Mouse (Mus musculus): Measurements from ENCODE around the gene Rapgef3.

Gene Rapgef3

DNA sequence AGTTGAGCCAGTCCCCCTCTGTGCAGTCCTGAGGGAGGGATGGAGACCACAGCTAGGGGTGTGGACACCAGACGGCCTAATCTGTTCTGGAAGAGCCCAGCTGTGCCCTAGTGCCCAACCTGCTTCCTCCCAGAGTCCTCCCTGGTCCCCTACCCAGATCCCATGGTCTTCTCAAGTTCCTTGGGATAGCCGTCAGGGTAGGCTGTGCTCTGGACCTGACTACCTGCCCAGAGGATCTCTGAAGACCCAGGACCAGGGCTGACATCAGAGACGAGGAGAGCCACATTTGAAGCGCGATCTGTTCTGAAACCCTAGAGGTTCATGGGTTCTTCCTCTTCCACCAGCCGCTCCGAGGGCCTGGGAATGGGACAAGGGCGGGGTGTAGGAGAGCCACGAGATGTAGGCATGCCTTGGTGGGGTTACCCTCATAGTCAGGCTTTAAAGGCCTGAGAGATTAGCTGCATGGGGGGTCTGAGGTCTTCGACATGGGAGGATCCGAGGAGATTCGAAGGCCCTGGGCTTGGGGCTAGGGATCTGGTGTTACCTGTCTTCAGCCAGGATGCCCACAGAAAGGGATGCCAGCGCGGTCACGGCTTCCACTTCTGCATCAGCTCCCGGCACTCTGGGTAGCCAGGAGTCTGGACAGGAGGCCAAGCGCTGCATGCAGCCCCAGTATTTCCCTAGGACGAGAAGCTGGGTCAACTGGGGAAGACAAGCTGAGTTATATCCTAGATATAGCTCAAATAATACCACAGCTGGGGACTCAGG, 25.8 kb upstream of the Rapgef3 start:
- in situ Hi-C loops (cut with MboI, MseI) = loop anchor here (5.0 kb wide), 2 partner anchors 64 to 81 kb away; no protein-coding TSS in a partner anchor

DNA sequence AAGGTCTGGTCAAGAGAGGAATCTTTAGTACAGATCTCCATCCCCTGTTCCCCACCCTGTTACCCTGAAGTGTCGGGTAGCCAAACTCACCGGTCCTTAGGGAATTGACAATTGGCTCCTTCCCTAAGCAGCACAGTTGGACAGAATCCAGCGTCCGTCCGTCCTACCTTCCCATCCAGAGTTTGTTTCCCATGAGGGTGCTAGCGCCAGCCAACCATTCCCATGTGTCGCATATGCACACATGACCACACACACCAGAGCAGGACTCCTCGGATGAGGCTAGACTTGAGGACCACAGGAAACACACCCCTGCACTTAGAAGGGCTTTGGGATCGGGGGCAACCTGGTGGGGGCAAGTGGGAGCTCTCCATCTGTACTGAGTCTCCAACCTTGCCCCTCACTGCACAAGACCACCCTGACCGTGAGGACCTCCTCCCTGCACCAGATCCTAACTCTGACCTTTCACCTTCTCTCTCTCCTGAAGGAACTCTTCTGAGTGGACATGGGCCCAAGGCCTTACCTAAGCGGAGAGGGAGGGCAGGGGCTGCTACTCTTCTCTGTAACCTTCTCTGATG, 23.4 kb upstream of the Rapgef3 start:
- in situ Hi-C loops (cut with MboI, MseI) = loop anchor here (5.0 kb wide), 2 partner anchors 66 to 79 kb away; no protein-coding TSS in a partner anchor

DNA sequence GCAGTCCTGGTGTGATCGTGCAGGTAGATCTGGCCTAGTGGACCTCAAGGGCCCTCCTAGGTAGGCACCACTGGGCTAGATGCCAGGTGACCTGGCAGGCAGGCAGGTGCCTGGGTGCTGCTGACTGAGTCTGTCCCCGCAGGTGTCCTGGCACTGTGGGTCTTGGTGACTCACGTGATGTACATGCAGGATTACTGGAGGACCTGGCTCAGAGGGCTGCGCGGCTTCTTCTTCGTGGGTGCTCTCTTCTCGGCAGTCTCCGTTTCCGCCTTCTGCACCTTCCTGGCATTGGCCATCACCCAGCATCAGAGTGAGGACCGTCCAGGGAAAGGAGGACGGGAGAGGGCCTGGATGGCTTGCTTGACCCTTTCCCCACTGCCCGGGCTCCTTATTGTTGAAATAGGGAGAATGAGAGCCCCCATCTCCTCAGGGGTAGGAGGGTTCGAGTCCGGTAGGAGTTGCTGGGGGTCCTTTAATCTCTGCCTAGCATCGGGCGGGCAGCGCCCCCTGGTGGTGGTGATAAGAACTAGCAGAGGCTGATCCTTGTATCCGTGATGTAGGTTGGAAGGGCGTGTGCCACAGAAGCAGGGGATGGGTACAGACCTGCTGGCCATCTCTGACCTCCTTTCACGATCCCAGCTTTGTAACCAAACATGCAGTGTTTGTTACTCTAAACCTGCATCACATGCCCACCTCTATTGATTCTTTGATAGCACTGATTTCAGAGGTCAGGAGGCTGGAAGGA, 22.2 kb upstream of the Rapgef3 start:
- in situ Hi-C loops (cut with MboI, MseI) = loop anchor here (5.0 kb wide), 2 partner anchors 67 to 78 kb away; no protein-coding TSS in a partner anchor

DNA sequence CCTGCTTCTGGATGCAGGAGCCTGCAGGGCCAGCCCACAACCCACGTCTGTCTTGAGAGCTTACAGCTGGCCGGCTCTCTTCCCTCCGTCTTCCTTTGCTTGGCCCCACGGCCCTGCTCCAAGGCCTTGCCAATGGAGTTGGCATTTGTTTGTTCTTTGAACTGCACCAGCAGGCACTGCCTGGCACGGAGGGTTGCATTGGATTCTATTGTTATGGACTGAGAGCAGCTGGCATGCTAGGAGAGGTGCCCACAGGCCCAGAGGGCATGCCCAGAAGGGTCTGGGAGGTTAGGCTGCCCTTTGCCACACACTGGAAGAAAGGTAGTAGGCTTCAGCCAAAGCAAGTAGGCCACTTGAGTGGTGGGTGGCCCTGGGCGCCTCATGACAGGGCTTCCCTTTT, 21.0 kb upstream of the Rapgef3 start:
- in situ Hi-C loops (cut with MboI, MseI) = no loop called here

DNA sequence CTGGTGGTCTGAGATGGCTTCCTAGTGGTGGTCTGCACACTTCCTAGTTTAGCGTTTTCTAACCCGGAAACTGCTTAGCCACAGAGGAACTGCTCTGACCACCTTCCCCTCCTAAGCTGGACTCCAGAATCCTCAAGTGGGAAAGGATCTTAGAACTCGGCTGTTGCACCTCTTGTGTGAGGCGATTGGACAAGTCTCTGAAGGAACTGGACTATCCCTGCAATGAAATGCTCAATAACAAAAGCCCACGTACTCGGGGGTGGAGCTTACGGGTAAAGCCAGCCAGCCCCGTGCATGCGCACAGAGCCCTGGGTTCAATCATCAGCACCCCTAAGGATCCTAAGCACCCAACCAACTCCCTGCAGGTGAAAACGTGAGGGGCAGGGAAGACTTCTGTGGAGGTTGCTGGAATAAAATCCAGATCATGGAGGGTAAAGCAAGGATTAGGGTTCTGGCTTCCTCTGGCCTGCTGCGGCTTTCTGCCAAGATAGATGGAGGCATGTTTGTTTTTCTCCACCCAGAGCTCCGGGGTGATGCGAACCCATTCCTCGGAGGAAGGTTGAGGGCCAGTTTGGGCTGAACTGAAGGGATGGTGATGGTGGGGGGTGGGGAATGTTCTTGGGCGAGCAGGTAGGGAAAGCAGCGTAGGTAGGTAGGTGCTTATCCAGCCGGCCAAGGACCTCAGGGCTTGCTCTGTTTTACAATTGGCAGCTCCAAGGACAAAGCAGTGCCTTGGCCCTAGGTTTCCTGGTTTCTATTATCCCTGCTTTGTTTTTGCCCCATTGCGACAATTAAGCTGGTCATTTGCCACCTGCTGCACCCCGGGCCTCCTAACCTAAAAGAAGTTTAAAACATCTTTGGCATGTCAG, 20.3 kb upstream of the Rapgef3 start:
- in situ Hi-C loops (cut with MboI, MseI) = no loop called here

DNA sequence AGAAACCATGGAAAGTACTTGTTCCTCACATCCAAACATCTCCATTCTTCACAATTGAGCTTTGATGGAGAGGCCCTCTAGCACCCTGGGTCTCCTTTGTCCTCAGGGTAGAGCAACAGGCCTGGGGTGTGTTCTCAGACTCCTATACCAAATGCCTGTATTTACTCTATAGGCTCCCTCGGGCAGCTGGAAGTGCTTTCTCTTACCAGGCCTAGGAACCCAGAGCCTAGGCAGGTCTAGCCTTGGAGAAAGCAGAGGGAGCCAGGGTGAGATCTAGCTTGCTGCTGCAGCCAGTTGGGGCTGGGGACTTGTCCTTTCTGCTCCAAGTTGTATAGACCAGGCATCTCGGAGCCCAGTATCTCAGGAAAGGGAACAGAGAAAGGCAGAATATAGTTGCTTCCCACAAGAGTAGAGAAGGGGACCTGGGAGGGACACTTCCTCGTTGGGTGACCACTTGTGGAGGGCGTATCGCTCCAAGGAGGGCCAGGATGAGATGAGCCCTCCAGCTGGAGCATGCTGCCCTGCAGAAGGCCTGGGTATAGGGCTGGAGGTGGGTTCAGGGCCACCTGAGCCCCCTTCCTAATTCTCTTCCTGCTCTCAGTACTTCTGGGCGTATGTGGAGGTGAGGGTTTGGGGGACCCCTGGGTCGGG, 19.5 kb upstream of the Rapgef3 start:
- in situ Hi-C loops (cut with MboI, MseI) = no loop called here

DNA sequence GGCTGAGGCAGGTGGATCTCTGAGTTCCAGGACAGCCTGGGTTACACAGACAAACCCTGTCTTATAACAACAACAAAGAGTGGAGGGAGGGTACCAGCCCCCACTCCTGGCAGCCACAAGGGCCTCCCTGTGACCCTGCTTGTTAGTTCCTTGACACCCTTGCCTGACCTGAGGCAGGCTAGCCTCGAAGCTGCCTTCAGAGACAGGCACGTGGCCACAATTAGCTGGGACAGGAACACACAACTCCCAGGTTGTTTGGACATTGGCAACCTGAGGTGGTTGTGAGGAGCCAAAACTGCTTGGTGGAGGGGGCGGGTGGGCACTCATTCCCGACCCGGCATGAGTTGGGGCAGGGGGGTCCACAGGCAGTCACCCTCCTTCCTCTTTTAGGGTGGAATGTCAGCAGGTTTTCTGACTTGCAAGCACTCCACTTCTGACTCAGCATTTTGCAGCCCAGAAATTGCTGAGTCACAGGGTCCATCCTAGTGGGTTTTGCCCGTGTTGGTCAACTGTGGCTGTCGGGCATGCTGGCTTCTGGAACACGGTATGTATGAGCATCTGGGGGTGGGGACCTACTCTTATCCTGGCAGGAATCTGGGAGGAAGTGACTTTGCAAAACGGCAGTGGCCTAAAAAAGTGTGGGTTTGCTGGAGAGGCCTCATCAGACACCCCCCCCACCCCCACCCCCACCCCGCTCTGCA, 18.8 kb upstream of the Rapgef3 start:
- in situ Hi-C loops (cut with MboI, MseI) = no loop called here

DNA sequence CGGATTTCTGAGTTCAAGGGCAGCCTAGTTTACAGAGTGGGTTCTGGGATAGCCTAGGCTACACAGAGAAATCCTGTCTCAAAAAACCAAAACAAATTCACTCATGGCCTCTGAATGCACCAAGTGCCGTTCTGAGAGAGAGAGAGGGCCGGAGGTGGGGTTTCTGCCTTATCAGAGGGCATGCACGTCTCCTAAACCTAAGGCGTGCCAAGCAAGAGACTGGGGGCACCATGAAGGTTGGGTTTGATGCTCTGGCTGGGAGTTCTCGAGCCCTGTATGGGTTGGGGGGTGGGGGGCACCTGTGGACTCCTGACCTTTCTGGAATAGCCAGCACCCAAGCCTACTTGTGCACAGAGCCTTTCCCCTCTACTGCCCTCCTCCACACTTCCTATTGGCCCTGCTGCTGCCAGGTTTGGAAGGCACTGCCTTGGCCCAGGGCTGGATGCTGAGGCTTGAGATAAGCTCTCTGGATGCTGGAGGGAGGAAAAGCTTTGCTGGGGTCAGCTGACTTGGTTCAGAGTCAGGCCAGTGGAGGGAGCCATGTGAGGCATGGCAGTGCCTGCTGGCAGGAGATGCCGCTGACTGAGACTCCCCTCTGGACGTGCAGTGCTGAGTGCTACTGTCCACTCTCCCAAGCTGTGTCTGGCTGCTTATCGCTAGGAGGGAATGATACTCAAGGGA, 18.1 kb upstream of the Rapgef3 start:
- in situ Hi-C loops (cut with MboI, MseI) = no loop called here

DNA sequence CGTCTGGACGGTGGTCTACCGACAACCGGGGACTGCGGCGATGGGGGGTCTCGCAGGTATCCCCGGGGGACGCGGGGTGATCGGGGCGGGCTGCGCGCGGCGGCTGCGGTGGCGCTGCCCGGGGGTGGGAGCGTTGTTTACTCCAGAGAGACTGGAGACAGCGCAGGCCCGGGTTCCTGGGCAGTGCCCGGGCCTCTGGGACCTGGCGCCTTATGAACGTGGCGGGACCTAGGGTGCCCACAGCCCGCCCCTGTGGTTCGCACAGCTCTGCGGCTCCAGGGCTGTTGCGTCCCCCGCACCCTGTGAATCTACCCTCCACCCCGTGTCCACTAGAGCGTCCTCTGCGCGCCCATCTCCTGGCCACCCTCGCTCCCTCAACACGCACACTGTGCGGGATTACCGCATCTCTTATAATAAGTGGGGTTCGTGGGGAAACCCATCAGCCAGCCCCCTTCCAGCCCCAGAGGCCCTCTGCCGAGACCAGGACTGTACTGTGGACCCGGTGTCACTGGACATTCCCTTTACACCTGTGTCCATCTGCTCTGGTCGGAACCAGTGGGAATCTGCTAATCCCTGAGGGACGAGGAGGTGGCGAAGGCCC, 16.9 kb upstream of the Rapgef3 start:
- in situ Hi-C loops (cut with MboI, MseI) = no loop called here

DNA sequence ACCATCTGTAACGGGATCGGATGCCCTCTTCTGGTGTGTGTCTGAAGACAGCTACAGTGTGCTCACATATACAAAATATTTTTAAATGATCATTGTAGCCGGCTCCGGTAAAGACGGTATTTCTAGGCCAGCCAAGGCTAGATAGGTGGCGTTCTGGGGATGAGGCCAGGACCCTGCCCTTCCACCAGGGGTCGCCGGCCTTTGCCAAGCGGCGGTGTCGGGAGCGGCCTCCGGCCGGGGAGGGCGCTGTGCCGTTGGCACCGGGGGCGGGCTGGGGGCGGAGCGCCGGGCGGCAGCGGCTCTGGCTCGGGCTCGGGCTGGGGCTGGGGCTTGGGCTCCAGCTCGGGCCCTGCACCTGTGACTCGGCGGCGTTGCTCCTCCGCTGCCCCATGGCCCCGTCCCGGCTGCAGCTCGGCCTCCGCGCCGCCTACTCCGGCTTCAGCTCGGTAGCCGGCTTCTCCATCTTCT, 16.4 kb upstream of the Rapgef3 start:
- in situ Hi-C loops (cut with MboI, MseI) = no loop called here

DNA sequence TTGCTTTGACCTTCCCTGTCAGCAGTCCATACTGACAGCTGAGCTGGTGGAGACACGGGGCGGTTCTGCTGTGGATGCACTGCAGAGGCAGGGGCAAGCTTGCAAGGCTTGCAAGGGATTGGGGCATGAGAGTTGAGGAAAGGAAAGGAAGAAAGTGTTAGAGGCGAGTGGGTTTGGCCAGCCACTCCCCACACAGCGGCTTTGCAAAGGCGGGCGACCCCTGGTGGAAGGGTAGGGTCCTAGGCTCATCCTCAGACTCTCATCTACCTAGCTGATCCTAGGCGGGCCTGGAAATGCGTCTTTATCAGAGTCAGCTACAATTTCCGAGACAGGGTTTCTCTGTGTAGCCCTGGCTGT, 15.0 kb upstream of the Rapgef3 start:
- in situ Hi-C loops (cut with MboI, MseI) = no loop called here

DNA sequence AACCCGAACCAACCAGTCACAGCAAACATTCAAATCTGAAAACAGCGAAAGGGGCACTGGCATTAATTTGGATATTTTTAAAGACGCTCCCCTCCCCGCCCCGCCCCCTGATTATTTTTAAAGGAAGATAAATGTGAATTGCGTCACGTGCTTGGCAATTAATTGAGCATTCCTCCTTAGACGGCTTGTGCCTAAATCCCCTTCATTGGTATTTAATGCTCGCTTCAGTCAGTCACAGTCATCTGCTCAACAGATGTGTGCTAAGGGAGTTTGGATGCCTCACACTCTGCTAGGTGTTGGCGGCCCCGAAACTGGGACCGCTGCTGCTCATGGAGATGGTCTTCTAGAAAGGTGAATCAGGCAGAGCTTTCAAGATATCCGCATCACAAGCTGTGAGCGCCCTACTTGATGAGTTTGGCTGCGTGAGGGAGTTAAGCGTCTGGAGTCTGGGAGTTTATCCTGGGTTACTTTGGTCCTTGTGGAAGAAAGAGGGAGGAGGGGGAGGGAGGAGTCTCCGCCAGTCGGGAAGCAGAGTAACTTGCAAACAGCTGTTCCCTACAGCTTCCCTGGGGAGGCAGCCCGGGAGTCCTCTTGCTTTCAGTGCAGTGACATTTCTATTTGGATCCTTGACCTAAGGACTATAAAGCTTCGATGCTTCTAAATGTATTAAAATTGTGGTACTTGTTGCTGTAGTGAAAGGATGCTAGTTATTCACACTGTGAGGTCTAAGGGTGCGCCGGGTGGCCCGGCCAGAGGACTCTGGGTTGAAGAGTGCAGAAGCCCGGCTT, 14.4 kb upstream of the Rapgef3 start:
- in situ Hi-C loops (cut with MboI, MseI) = no loop called here

DNA sequence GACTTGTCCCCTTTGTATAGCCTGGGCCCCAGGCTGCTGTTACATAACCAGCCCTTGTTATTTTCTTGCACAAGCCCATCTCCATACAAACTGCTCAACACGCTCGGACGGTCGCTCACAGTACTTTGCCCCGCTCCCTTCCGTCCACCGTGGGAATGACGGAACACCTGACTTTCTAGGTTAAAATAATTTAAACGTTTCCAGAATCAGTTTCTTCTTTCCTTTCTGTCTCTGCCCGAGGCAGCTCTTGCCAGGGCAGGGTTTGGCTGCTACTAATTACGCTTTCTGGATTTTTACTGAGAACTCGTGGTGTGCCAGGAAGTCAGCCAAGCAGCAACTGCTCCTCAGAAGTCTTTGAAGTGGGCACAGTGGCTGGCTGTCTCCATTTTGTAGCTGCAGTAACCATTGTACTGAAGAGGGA, 12.8 kb upstream of the Rapgef3 start:
- in situ Hi-C loops (cut with MboI, MseI) = no loop called here

DNA sequence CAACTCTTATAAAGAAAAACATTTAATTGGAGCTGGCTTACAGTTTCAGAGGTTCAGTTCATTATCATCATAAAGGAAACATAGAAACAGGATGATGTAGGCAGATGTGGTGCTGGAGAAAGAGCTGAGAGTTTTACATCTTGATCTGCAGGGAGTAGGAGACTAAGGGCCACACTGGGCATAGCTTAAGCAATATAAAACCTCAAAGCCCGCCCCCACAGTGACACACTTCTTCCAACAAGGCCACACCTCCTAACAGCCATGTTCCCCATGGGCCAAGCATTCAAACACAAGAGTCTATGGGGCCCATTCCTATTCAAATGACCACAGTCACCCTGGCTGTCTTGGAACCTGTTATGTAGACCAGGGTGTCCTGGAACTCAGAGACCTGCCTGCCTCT, 11.8 kb upstream of the Rapgef3 start:
- in situ Hi-C loops (cut with MboI, MseI) = no loop called here

DNA sequence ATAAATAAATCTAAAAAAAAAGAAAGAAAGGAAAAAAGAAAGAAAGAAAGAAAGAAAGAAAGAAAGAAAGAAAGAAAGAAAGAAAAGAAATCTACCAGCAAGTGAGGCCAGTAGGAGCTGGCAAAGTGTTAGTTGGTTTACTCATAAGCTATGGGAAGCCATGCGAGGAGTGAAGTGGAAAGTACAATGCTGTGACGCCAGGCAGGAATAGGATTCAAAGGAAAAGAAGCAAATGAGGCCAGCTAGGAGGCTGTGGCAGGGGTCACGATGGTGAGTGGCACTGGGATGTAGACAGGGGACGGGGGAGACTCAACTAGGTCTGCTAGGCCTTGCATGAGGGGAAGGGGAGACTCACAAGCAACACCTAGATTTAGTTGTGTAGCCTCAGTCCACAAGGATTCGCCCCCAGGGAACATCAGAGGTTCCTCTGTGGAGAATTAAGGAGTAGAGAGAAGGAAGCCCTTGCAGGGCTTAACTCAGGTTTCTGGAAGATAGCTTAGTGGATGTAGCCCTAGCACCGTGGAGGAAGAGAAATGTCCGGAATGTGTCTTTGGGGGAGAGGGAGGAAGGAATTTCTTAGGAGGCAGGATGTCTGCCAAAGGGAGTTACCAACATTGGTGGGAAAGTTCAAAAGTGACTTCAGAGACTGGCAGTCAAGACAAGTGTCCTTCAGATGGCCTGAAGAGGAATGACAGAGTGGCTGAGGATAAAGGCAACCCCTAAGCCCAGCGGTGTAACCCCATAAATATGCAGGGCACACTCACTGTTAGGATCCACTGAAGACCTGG, 10.7 kb upstream of the Rapgef3 start, which contains the start of gene Slc48a1:
Gene Slc48a1 (plus strand): TSS at position 210 of the 788 bp plus-strand sequence.
- in situ Hi-C loops (cut with MboI, MseI) = no loop called here

DNA sequence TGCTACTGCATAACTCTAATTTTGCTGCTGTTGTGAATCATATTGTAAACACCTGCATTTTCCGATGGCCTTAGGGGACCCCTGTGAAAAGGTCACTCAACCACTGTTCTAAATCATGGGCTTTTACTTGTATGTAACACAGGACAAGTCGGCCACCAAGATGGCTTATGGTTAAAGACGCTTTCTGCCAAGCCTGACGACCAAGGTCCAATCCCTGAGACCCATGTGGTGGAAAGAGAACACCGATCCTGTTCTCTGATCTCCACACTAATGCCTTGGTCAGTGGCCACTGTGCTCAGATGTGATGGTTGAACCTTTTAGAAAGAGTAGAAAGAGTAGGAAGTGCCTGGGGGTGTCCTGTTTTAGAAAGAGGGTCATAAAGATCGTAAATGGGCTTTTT, 9.1 kb upstream of the Rapgef3 start:
- in situ Hi-C loops (cut with MboI, MseI) = no loop called here

DNA sequence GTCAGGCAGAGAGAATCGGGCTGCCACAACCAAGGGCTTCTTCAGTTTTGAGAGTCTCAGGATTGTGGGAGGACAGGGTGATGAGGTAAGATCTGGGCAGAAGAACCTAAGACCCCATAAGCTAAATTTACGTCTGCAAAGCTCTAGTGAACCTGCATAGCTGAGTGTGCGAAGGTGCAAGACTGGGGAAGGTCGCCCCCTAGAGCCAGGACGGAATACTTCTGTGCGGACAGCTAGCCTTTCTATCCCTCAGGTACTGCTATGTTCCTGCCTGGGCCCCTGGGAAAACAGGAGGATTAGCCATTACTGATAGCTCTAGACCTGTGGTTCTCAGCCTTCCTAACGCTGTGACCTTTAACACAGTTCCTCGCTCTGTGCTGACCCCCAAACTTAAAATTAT, 8.7 kb upstream of the Rapgef3 start:
- in situ Hi-C loops (cut with MboI, MseI) = no loop called here

DNA sequence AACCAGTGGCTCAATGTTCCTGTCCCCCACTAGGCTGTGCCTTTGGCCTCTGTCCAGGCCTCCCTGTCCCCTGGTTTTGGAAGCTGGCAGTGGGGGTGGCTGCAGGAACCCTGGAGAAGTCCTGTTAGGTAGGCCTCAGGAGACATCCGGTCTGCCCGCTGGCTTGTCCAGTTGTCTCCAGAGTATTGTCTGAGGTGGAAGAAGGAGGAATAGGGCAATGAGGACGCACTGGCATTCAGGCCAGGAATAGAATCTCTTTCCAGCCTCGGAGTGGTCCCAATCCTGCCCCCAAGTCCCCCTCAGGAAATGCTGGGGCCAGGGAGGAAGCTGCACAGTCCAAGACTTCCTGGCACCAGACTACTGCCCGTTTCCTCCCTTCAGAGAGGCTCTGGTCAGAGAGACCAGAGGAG, 6.2 kb upstream of the Rapgef3 start:
- in situ Hi-C loops (cut with MboI, MseI) = no loop called here

All from T-helper 1 cell (primary cell).